Mouse (Mus musculus): ENCODE measurements at regions not wholly inside any gene's neighbourhood (a gene's known extent, or its start where the extent isn't known, plus 50 kb on each side); places are given as distances from the start of the nearest gene placed in this dataset.
A peak's percentile ranks its signal among the peaks of the same experiment; 100 is the strongest.

DNA sequence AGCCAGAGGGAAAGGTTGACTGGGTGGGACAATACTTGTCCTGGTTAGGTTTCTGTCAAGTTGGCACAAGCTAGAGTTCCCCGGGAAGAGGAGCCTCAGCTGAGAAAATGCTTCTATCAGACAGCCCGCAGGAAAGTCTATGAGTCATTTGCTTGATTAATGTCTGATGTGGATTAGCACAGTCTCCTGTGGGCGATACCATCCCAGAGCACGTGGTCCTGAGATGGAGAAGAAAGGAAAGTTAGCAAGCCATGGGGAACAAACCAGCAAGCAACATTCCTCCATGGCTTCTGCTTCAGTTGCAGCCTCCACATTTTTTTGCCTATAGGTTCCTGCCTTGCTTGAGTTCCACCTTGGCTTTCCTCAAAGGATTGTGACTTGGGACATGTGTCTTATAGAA is 121.8 kb downstream of the Rchy1 start:
- Histone ChIP-seq H3K27me3 (ENCODE audit: insufficient read depth, low read length) (no peaks in the 10 kb centered on the region), H3K36me3 (ENCODE audit: insufficient read depth, low read length) (no peaks in the 10 kb centered on the region), H3K9ac (ENCODE audit: low read depth, low read length) (no peak overlapping the region), H3K4me3 (replicated peaks; ENCODE audit: low read depth, low read length) (no peak overlapping the region), H3K4me1 (replicated peaks; ENCODE audit: insufficient read depth, low read length) (no peaks in the 10 kb centered on the region), H3K27ac (no peak overlapping the region), H3K4me2 (ENCODE audit: low read length) (no peak overlapping the region), H3K9me3 (replicated peaks; ENCODE audit: low read length) (no peaks in the 10 kb centered on the region)
- no peak for DNase-seq (ENCODE audit: low spot score)
- TF ChIP-seq CTCF (IDR thresholded peaks at IDR 0.05; ENCODE audit: low read depth), result no peak
- no peak for ATAC-seq (replicated peaks; ENCODE audit: low FRiP score, low read depth)
- 72% methylated on average over 4 of the region's 4 CpGs for WGBS

DNA sequence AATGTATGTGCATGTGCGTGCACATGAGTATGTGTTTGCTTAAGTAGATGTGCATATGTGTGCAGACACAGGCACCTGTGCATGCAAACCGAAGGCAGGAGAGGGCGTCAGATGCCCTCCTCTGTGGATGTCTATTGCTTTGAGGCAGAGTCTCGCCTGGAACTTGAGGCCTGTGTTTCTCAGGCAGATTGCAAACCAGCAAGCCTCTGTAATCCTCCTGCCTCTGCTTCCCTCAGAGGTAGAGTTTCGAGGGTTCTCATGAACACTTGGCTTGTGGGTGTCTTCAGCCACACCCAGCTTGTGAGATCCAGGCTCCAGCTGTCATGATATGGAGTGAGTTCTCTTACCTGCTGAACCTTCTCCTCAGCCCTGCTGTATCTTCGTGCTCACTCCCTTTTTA is 134.4 kb downstream of the Rchy1 start:
- TF ChIP-seq CTCF (IDR thresholded peaks at IDR 0.05; ENCODE audit: low read depth), result no peak
- Histone ChIP-seq H3K4me3 (replicated peaks; ENCODE audit: low read depth, low read length) (no peak overlapping the region), H3K27me3 (ENCODE audit: insufficient read depth, low read length) (no peaks in the 10 kb centered on the region), H3K4me1 (replicated peaks; ENCODE audit: insufficient read depth, low read length) (no peaks in the 10 kb centered on the region), H3K36me3 (ENCODE audit: insufficient read depth, low read length) (no peaks in the 10 kb centered on the region), H3K9ac (ENCODE audit: low read depth, low read length) (no peak overlapping the region), H3K9me3 (replicated peaks; ENCODE audit: low read length) (no peaks in the 10 kb centered on the region), H3K4me2 (ENCODE audit: low read length) (no peak overlapping the region), H3K27ac (no peak overlapping the region)
- no peak for DNase-seq (ENCODE audit: low spot score)
- no peak for ATAC-seq (replicated peaks; ENCODE audit: low FRiP score, low read depth)
- WGBS, result 88% methylated on average over 6 of the region's 6 CpGs

DNA sequence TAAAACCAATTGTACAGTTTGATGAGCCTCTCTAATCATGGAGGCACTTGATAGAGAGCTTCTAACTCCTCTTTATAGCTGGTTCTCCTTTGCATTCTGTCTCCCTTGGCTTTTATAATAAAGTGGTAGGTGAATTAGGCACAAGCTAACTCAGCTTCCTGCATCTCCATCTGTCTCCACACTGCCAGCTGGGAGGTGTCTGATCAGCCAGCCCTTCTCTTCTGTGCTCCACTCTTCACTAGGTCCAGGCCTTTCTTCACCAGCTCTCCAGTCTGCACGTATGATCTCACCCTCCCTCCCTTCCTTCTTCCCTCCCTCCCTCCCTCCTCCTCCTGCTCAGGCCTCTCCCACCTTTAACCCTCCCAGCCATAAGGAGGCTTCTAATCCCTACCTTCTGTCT is 136.2 kb downstream of the Rchy1 start:
- Histone ChIP-seq H3K27ac (no peak overlapping the region), H3K4me3 (replicated peaks; ENCODE audit: low read depth, low read length) (no peak overlapping the region), H3K4me2 (ENCODE audit: low read length) (no peak overlapping the region), H3K36me3 (ENCODE audit: insufficient read depth, low read length) (no peaks in the 10 kb centered on the region), H3K27me3 (ENCODE audit: insufficient read depth, low read length) (no peaks in the 10 kb centered on the region), H3K9me3 (replicated peaks; ENCODE audit: low read length) (no peaks in the 10 kb centered on the region), H3K9ac (ENCODE audit: low read depth, low read length) (no peak overlapping the region), H3K4me1 (replicated peaks; ENCODE audit: insufficient read depth, low read length) (no peaks in the 10 kb centered on the region)
- ATAC-seq (replicated peaks; ENCODE audit: low FRiP score, low read depth) (no peak), DNase-seq (ENCODE audit: low spot score) (no peak)
- WGBS, result 4% methylated on average over 1 of the region's 1 CpGs
- TF ChIP-seq CTCF (IDR thresholded peaks at IDR 0.05; ENCODE audit: low read depth), result no peak

DNA sequence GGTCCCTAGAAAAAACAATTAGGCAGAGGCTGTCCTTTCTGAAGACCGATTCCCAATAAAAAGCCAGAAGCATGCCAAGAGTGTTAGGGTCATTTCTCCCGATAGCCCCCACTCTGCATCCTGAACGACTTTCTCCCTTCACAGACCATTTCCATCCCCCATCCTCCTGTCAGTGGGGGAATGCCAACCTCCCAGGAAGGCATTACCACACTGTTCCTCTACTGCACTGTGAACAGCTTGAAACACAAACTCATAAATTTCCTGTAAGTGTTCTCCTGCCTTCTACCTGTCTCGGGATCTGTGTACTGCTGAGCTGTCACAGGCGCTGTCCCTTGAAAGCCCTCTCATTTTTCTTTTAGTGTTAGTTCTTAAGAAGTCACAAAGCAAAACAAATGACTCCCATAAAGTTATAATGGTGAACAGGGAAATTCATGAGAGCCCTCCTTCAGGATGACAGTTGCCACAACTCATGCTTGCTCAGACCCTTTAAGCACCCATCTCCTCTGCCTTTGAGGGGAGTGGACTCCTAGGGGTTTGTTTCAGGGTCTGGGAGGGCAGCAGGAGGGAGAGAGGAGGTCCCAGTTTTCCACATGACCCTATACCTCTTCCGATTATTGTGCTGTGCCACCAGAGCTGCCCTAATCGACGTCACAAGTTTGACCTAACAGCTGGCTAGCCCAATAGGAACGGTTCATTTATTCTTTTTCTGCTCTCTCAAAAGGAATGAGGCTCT is 139.9 kb downstream of the Rchy1 start:
- no peaks in the 10 kb centered on the region for H3K4me1 ChIP-seq (replicated peaks; ENCODE audit: insufficient read depth, low read length)
- no peaks in the 10 kb centered on the region for H3K9me3 ChIP-seq (replicated peaks; ENCODE audit: low read length)
- no peak overlapping the region for H3K27ac ChIP-seq
- no peak for TF ChIP-seq CTCF (IDR thresholded peaks at IDR 0.05; ENCODE audit: low read depth)
- H3K4me3 ChIP-seq (replicated peaks; ENCODE audit: low read depth, low read length), result no peak overlapping the region
- no peak overlapping the region for H3K4me2 ChIP-seq (ENCODE audit: low read length)
- H3K27me3 ChIP-seq (ENCODE audit: insufficient read depth, low read length), result no peaks in the 10 kb centered on the region
- 19% methylated on average over 9 of the region's 9 CpGs for WGBS
- DNase-seq (ENCODE audit: low spot score), result peak; percentile 35
- H3K9ac ChIP-seq (ENCODE audit: low read depth, low read length), result no peak overlapping the region
- ATAC-seq (replicated peaks; ENCODE audit: low FRiP score, low read depth), result no peak; the same call in 1 of the 2 replicates
- no peaks in the 10 kb centered on the region for H3K36me3 ChIP-seq (ENCODE audit: insufficient read depth, low read length)

DNA sequence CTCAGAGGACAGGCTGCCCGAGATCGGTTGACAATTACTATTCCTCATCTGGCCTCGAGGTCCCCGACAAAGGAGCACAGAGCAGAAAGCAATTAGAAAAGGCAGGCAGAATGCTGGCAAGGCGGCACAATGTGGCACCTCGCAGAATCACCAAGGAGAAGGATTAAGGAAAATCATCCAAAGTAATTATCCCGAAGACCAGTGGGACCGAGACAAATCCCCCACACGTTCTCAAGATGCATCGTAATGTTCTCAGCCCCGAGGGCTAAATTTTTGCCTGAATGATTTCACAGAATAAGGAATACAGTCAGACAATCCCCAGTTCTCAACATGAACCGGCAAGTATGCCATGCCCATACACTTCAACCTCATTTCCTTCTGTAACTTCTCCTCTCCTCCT is 144.1 kb downstream of the Rchy1 start:
- H3K27ac ChIP-seq, result no peak overlapping the region
- no peaks in the 10 kb centered on the region for H3K27me3 ChIP-seq (ENCODE audit: insufficient read depth, low read length)
- WGBS, result 74% methylated on average over 12 of the region's 12 CpGs
- H3K9me3 ChIP-seq (replicated peaks; ENCODE audit: low read length), result no peaks in the 10 kb centered on the region
- H3K4me2 ChIP-seq (ENCODE audit: low read length), result no peak overlapping the region
- ATAC-seq (replicated peaks; ENCODE audit: low FRiP score, low read depth) (no peak), DNase-seq (ENCODE audit: low spot score) (no peak)
- H3K9ac ChIP-seq (ENCODE audit: low read depth, low read length), result no peak overlapping the region
- no peaks in the 10 kb centered on the region for H3K4me1 ChIP-seq (replicated peaks; ENCODE audit: insufficient read depth, low read length)
- TF ChIP-seq CTCF (IDR thresholded peaks at IDR 0.05; ENCODE audit: low read depth), result no peak
- H3K4me3 ChIP-seq (replicated peaks; ENCODE audit: low read depth, low read length), result no peak overlapping the region
- no peaks in the 10 kb centered on the region for H3K36me3 ChIP-seq (ENCODE audit: insufficient read depth, low read length)

DNA sequence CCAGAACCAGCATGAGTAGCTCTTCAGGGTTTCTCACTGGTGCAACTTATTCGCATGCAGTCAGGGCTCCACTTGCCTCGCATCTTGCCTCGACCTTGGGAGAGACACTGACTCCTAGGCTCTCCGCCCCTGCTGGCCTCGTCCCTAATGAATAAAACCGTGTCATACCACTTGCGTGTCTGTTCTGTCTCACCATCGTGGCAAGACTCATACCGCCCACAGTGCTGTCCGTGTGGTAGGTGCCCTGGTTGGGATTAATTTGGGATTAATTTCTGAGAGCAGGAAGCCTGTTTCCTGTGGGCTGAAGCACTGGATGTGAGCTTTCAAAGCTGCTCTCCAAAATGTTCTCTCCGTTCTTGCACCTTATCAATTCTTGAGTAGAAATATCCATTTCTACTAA is 144.7 kb downstream of the Rchy1 start:
- 84% methylated on average over 11 of the region's 11 CpGs for WGBS
- no peak overlapping the region for H3K9ac ChIP-seq (ENCODE audit: low read depth, low read length)
- H3K4me2 ChIP-seq (ENCODE audit: low read length), result no peak overlapping the region
- no peak overlapping the region for H3K27ac ChIP-seq
- TF ChIP-seq CTCF (IDR thresholded peaks at IDR 0.05; ENCODE audit: low read depth), result no peak
- H3K27me3 ChIP-seq (ENCODE audit: insufficient read depth, low read length), result no peaks in the 10 kb centered on the region
- H3K4me1 ChIP-seq (replicated peaks; ENCODE audit: insufficient read depth, low read length), result no peaks in the 10 kb centered on the region
- no peak for ATAC-seq (replicated peaks; ENCODE audit: low FRiP score, low read depth)
- DNase-seq (ENCODE audit: low spot score), result no peak
- H3K4me3 ChIP-seq (replicated peaks; ENCODE audit: low read depth, low read length), result no peak overlapping the region
- no peaks in the 10 kb centered on the region for H3K36me3 ChIP-seq (ENCODE audit: insufficient read depth, low read length)
- H3K9me3 ChIP-seq (replicated peaks; ENCODE audit: low read length), result no peaks in the 10 kb centered on the region

All from kidney, postnatal 0 days (tissue).